Mouse (Mus musculus) heart, embryonic 16.5 days (tissue): ENCODE results near the gene Dpy30. TPM values are rescaled to one million over a fixed set of nuclear protein-coding genes. Genes with fewer than 3 reads are reported as not detected.
"Not testable (repeated sequence)": the region's sequence is repeated elsewhere in the genome, so short reads cannot be mapped to it uniquely, and the experiment has no call there.

Experiments used
- ATAC-seq: fragments of 200-750 bp; cut with Nextera tagmentation; replicated peaks from 2 replicates; pipeline ENCODE4 v1.8.0; 2017; ENCODE audit warnings: moderate number of reproducible peaks; ENCODE audit not compliant: insufficient read depth, low FRiP score; ENCODE audit errors: extremely low read depth
- H3K27ac ChIP-seq: fragments of 300-500 bp; sonication (generic); 2 replicates; pipeline ENCODE4 v1.5.1; 2014; ENCODE audit warnings: mild to moderate bottlenecking, low read length, control low read depth, moderate library complexity
- H3K27me3 ChIP-seq: fragments of 300-500 bp; sonication (generic); 2 replicates; pipeline ENCODE4 v1.6.1; 2014; ENCODE audit warnings: low read length, mixed read lengths; ENCODE audit not compliant: control insufficient read depth, insufficient read depth
- H3K36me3 ChIP-seq: fragments of 300-500 bp; sonication (generic); 2 replicates; pipeline ENCODE4 v1.6.1; 2014; ENCODE audit not compliant: control insufficient read depth, insufficient read depth
- H3K4me1 ChIP-seq: fragments of 300-500 bp; sonication (generic); 2 replicates; pipeline ENCODE4 v1.6.1; 2014; ENCODE audit warnings: low read length, mixed read lengths; ENCODE audit not compliant: control insufficient read depth, insufficient read depth
- H3K4me2 ChIP-seq: fragments of 300-500 bp; sonication (generic); 2 replicates; pipeline ENCODE4 v1.6.1; 2014; ENCODE audit warnings: low read depth, mild to moderate bottlenecking, control low read depth, low read length
- H3K4me3 ChIP-seq: fragments of 300-500 bp; sonication (generic); 2 replicates; pipeline ENCODE4 v1.5.1; 2014; ENCODE audit warnings: mild to moderate bottlenecking, control low read depth, low read length
- H3K9ac ChIP-seq: fragments of 300-500 bp; sonication (generic); 2 replicates; pipeline ENCODE4 v1.6.1; 2014; ENCODE audit warnings: low read length, control low read depth
- H3K9me3 ChIP-seq: fragments of 300-500 bp; sonication (generic); replicated peaks from 2 replicates; pipeline ENCODE4 v1.6.1; 2016; ENCODE audit warnings: low read length; ENCODE audit not compliant: control insufficient read depth
- WGBS: fragments of 180-500 bp; shearing (Covaris S2); extraction: QIAGEN DNeasy Blood & Tissue Kit; methylation state at CpG from one replicate; pipeline ENCODE4 v1.1.7; 2014; 5-methylcytosine and 5-hydroxymethylcytosine counted together
- polyA plus RNA-seq: library from polyadenylated mRNA; unstranded; fragments of >200 nt; fragmentation: Nextera tagmentation; extraction: Ambion mirVana; gene quantifications from 2 replicates; pipeline ENCODE4 v1.2.1, GENCODE M21; 2015

Dpy30 gene
- polyA plus RNA-seq, 1 experiment from 2014 or later, result 184 TPM

- Histone ChIP-seq H3K4me3 (no peak overlapping the region), H3K27ac (no peak overlapping the region), H3K9ac (no peak overlapping the region), H3K27me3 (no peaks in the 10 kb centered on the region), H3K4me2 (no peak overlapping the region), H3K9me3 (no peaks in the 10 kb centered on the region), H3K4me1 (no peaks in the 10 kb centered on the region), H3K36me3 (no peaks in the 10 kb centered on the region)
- 51% methylated on average over 5 of the region's 5 CpGs for WGBS
- no peak for ATAC-seq
Observed at GRCm38 (mm10) chr17:74322400-74323054, 1.2 kb downstream of the Dpy30 start.

GRCm38 (mm10) chr17:74318721-74319120 lies 5.0 kb downstream of the Dpy30 start:
- Histone ChIP-seq H3K36me3 (0 out of 2 replicates have a peak, but pooled peaks cover 2% of the 10 kb centered on the region), H3K27ac (no peak overlapping the region), H3K9ac (no peak overlapping the region), H3K4me3 (no peak overlapping the region), H3K4me1 (peaks cover 12% of the 10 kb centered on the region), H3K27me3 (no peaks in the 10 kb centered on the region), H3K9me3 (no peaks in the 10 kb centered on the region), H3K4me2 (no peak overlapping the region)
- WGBS, result 92% methylated on average over 6 of the region's 6 CpGs
- ATAC-seq, result no peak

DNA sequence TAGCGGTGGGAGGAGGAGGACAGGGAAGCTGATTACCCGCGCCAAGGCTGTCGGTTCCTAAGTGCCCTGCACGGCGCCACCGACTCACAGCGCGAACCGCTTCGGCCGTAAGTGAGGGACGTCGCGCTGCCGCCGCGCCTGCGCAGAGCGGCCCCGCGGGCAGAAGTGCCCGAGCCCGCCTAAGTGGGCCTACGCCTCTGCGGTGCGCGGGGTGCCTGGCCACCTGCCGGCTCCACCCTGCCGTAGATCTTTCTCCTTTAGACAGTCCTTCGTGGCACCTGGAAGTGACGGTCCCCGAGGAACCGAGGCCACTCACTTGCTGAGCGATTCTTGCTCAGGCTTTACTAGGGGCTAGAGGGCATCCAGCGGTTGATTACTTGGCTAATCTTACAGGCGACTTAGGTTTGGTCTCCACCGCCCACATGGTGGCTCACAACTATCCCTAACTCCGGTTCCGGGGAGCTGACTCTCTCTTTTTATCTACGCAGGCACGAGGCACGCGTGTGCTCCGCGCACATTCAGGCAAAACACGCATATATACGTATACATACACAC lies 7.4 kb downstream of the Dpy30 start:
- H3K4me3 ChIP-seq, result peak overlapping the region; percentile 98
- peak; percentile 92 for ATAC-seq
- peak overlapping the region; percentile 85 for H3K4me2 ChIP-seq
- WGBS, result 1% methylated on average over 48 of the region's 48 CpGs
- peaks cover 12% of the 10 kb centered on the region for H3K4me1 ChIP-seq
- peaks cover 5% of the 10 kb centered on the region for H3K36me3 ChIP-seq
- peak overlapping the region; percentile 91 for H3K9ac ChIP-seq
- H3K27me3 ChIP-seq, result no peaks in the 10 kb centered on the region
- peak overlapping the region; percentile 96 for H3K27ac ChIP-seq
- no peaks in the 10 kb centered on the region for H3K9me3 ChIP-seq

DNA sequence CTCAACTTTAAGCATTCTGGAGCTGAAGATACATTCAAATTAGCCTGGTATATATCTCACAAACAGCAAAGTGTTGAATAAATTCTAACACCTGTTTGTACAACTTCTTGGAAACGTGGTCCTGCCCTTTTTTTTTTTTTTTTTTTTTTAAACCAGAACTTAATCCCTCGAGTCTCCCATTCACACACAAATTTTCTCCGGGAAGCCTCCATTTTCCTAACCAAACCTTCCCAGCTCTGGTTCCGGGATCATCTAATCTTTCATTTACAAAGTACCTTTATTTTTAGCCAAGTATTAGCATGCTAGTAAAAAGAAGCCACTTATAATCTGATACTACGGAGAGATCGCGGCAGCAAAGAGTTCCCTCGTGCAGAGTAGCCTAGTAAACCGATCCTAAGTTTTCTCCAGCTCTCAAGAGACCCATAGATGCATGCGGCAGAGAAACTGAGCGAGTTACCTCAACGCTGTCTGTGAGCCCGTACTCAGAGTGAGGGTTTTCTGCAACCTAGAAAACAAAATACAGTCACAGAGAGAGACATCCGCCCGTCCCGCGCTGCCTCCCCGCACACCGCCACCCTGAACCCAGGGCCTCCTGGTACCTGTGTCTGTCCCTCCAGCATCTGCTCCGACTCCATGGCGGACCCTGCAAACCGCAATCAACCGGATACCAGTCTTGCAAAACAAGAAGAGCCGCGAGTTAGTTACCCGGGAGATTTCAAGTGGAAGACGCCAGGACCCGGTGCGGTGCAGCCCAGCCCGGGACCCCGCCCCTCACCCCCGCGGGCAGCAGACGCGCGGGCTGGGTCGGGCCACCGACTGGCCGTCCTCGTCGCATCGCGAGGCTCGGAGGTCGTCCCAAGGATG lies 8.1 kb downstream of the Dpy30 start:
- no peaks in the 10 kb centered on the region for H3K27me3 ChIP-seq
- peaks cover 5% of the 10 kb centered on the region for H3K36me3 ChIP-seq
- peak overlapping the region; percentile 85 for H3K4me2 ChIP-seq
- no peaks in the 10 kb centered on the region for H3K9me3 ChIP-seq
- WGBS, result under 1% methylated on average over 45 of the region's 45 CpGs
- no peak; the same call in 1 of the 2 replicates for ATAC-seq
- peaks cover 12% of the 10 kb centered on the region for H3K4me1 ChIP-seq
- H3K27ac ChIP-seq, result peak overlapping the region; percentile 96
- H3K4me3 ChIP-seq, result peak overlapping the region; percentile 98
- peak overlapping the region; percentile 91 for H3K9ac ChIP-seq

DNA sequence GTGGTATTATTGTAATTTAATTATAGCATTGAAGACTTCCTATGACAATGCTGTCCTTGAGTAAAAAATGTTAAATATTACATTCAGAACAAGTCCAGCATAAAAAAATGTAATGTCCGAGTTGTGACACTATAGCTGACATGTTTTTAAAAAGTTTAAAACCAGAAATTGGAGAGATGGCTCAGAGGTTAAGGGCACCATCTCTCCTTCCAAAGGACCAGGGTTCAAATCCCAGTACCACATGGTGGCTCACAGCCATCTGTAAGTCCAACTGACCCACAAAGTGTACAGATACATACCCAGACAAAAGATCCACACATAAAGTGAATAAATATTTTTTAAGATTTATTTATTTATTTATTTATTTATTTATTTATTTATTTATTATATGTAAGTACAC lies 17.7 kb downstream of the Dpy30 start:
- Histone ChIP-seq H3K27me3 (no peaks in the 10 kb centered on the region), H3K4me1 (no peaks in the 10 kb centered on the region), H3K27ac (no peak overlapping the region), H3K36me3 (peaks cover 34% of the 10 kb centered on the region), H3K9me3 (no peaks in the 10 kb centered on the region), H3K4me2 (no peak overlapping the region), H3K9ac (no peak overlapping the region), H3K4me3 (no peak overlapping the region)
- WGBS, result 93% methylated on average over 1 of the region's 1 CpGs
- ATAC-seq, result no peak

- peaks cover 34% of the 10 kb centered on the region for H3K36me3 ChIP-seq
- WGBS, result 93% methylated on average over 4 of the region's 4 CpGs
Observed at GRCm38 (mm10) chr17:74305616-74306015, 18.1 kb downstream of the Dpy30 start.

DNA sequence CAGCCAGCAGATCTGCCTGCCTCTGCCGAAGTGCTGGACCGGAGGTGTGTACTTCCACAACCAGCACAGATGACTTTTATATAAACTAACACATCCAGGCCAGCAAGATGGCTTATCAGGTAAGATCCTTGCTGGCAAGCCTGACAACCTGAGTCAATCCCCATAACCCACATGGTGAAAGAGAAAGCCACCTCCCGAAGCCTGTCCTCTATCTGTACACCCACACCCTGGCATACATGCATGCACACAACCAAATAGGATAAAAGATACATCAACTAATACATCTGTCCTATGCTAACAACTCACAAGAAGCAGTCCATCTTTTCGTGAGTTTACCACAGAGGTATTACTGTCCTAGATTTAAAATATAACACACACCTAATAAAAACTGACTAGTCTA lies 19.7 kb downstream of the Dpy30 start:
- Histone ChIP-seq H3K27me3 (no peaks in the 10 kb centered on the region), H3K27ac (no peak overlapping the region), H3K36me3 (peaks cover 38% of the 10 kb centered on the region), H3K4me3 (no peak overlapping the region), H3K4me1 (no peaks in the 10 kb centered on the region), H3K9ac (no peak overlapping the region), H3K9me3 (no peaks in the 10 kb centered on the region), H3K4me2 (no peak overlapping the region)
- 78% methylated on average over 4 of the region's 4 CpGs for WGBS
- ATAC-seq, result no peak

More at GRCm38 (mm10) chr17:74305616-74306015, 18.1 kb downstream of the Dpy30 start:
- no peak overlapping the region for H3K27ac ChIP-seq
- no peak for ATAC-seq
- H3K4me3 ChIP-seq, result no peak overlapping the region
- no peaks in the 10 kb centered on the region for H3K9me3 ChIP-seq
- no peaks in the 10 kb centered on the region for H3K27me3 ChIP-seq
- no peak overlapping the region for H3K9ac ChIP-seq
- no peak overlapping the region for H3K4me2 ChIP-seq
- no peaks in the 10 kb centered on the region for H3K4me1 ChIP-seq

GRCm38 (mm10) chr17:74300089-74300488 lies 23.7 kb downstream of the Dpy30 start:
- Histone ChIP-seq H3K9ac (no peak overlapping the region), H3K4me2 (no peak overlapping the region), H3K4me1 (no peaks in the 10 kb centered on the region), H3K27ac (no peak overlapping the region), H3K36me3 (peaks cover 25% of the 10 kb centered on the region), H3K9me3 (no peaks in the 10 kb centered on the region), H3K4me3 (no peak overlapping the region), H3K27me3 (no peaks in the 10 kb centered on the region)
- ATAC-seq, result no peak
- WGBS, result 88% methylated on average over 5 of the region's 5 CpGs

DNA sequence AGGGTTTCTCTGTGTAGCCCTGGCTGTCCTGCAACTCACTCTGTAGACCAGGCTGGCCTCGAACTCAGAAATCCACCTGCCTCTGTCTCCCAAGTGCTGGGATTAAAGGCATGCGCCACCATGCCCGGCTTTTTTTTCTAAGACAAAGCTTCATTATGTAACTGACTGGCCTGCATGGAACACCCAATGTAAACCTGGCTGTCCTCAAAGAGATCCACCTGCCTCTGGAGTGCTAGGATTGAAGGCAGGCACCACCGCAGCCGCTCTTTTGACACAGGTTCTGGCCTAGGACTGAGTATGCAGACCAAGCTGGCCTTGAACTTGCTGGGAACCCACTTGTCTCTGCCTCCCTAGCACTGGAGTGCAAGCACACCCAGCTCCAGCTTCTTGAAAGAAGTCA lies 26.8 kb downstream of the Dpy30 start:
- not testable (repeated sequence) for H3K9ac ChIP-seq, H3K4me2 ChIP-seq, H3K9me3 ChIP-seq, H3K4me3 ChIP-seq, H3K27me3 ChIP-seq, H3K27ac ChIP-seq, H3K4me1 ChIP-seq, ATAC-seq
- peaks cover 15% of the 10 kb centered on the region for H3K36me3 ChIP-seq
- WGBS, result 89% methylated on average over 5 of the region's 5 CpGs
